Mouse (Mus musculus): ENCODE measurements around the gene Ndufs3. TPM values are rescaled to one million over a fixed set of nuclear protein-coding genes. Genes with fewer than 3 reads are reported as not detected.

The Ndufs3 gene
- total and polyA plus RNA-seq, 3 experiments, result 134 to 193 TPM; not detected in 1

GRCm38 (mm10) chr2:90846171-90846570 is 58.5 kb downstream of the Ndufs3 start:
- Histone ChIP-seq H3K4me1 (ENCODE audit: control insufficient read depth in 1 of 2, insufficient read depth in 2 of 2, low read length in 2 of 2) (peaks cover 2 to 9% of the 10 kb centered on the region in 2 experiments), H3K9me3 (replicated peaks; ENCODE audit: insufficient read depth, low read length) (no peaks in the 10 kb centered on the region), H3K4me3 (ENCODE audit: control insufficient read depth in 1 of 2, insufficient read depth in 1 of 2, low read depth in 2 of 2, low read length in 2 of 2) (peak overlapping the region; percentile 64 to 79), H3K27ac (ENCODE audit: control insufficient read depth, low read depth, low read length) (peak overlapping the region; percentile 70; the same call in 1 of the 2 replicates), H3K27me3 (ENCODE audit: control insufficient read depth in 1 of 2, insufficient read depth in 2 of 2, low read length in 2 of 2) (no peaks in the 10 kb centered on the region), H3K9ac (ENCODE audit: control insufficient read depth, low read depth, low read length, poor library complexity, severe bottlenecking) (peak overlapping the region; percentile 79), H3K79me2 (ENCODE audit: control insufficient read depth, insufficient read depth, low read length, poor library complexity) (peaks cover 14% of the 10 kb centered on the region), H3K36me3 (ENCODE audit: control insufficient read depth in 1 of 2, insufficient read depth in 2 of 2, low read length in 2 of 2) (peaks cover 2 to 24% of the 10 kb centered on the region in 2 experiments; a peak in 3 of 4 replicates)
- DNase-seq (ENCODE audit: low read depth, low spot score), result no peak
- TF ChIP-seq CTCF (IDR thresholded peaks at IDR 0.05 in 2 of 3, conservative IDR thresholded peaks at IDR 0.05 in 1 of 3; ENCODE audit: control insufficient read depth in 1 of 3, insufficient read depth in 1 of 3, low read depth in 2 of 3, low read length in 3 of 3, poor library complexity in 1 of 3, severe bottlenecking in 1 of 3), result no peak
- TF ChIP-seq ZMIZ1 (IDR thresholded peaks at IDR 0.05; ENCODE audit: low read depth, low read length), result no peak
- TF ChIP-seq MAFK (IDR thresholded peaks at IDR 0.05; ENCODE audit: borderline replicate concordance, low read depth, low read length), result no peak
- TF ChIP-seq ELF1 (IDR thresholded peaks at IDR 0.05; ENCODE audit: low read depth, low read length), result no peak
- no peak for TF ChIP-seq ETS1 (IDR thresholded peaks at IDR 0.05; ENCODE audit: low read depth, low read length)
- TF ChIP-seq TAL1 (IDR thresholded peaks at IDR 0.05; ENCODE audit: low read length), result no peak
- no peak for TF ChIP-seq UBTF (IDR thresholded peaks at IDR 0.05; ENCODE audit: borderline replicate concordance, insufficient read depth, low read depth, low read length)
- no peak for TF ChIP-seq ZKSCAN1 (IDR thresholded peaks at IDR 0.05; ENCODE audit: low read depth, low read length)
- TF ChIP-seq USF1 (IDR thresholded peaks at IDR 0.05; ENCODE audit: low read depth, low read length), result no peak
- TF ChIP-seq EP300 (IDR thresholded peaks at IDR 0.05; ENCODE audit: low read depth in 1 of 2, low read length in 2 of 2), result no peak
- TF ChIP-seq KAT2A (conservative IDR thresholded peaks at IDR 0.05; ENCODE audit: low read depth, low read length), result no peak
- no peak for TF ChIP-seq TCF12 (IDR thresholded peaks at IDR 0.05; ENCODE audit: low read depth, low read length)
- TF ChIP-seq ZC3H11A (IDR thresholded peaks at IDR 0.05; ENCODE audit: low read depth, low read length), result no peak
- TF ChIP-seq MAX (IDR thresholded peaks at IDR 0.05; ENCODE audit: low read length), result no peak
- TF ChIP-seq POLR2AphosphoS5 (IDR thresholded peaks at IDR 0.05; ENCODE audit: borderline replicate concordance, low read depth, low read length), result no peak
- no peak for TF ChIP-seq MYC (IDR thresholded peaks at IDR 0.05; ENCODE audit: low read depth, low read length)
- TF ChIP-seq GATA1 (IDR thresholded peaks at IDR 0.05; ENCODE audit: low read depth, low read length), result no peak
- TF ChIP-seq TBP (IDR thresholded peaks at IDR 0.05; ENCODE audit: low read depth, low read length), result no peak
- no peak for TF ChIP-seq SMC3 (IDR thresholded peaks at IDR 0.05; ENCODE audit: low read depth, low read length)
- TF ChIP-seq RCOR1 (IDR thresholded peaks at IDR 0.05; ENCODE audit: low read depth, low read length), result no peak

- Histone ChIP-seq H3K27ac (ENCODE audit: control insufficient read depth, low read depth, low read length) (no peak overlapping the region), H3K79me2 (ENCODE audit: control insufficient read depth, insufficient read depth, low read length, poor library complexity) (peaks cover 13% of the 10 kb centered on the region), H3K4me3 (ENCODE audit: control insufficient read depth in 1 of 2, insufficient read depth in 1 of 2, low read depth in 2 of 2, low read length in 2 of 2) (no peak overlapping the region), H3K4me1 (ENCODE audit: control insufficient read depth in 1 of 2, insufficient read depth in 2 of 2, low read length in 2 of 2) (peaks cover 2 to 9% of the 10 kb centered on the region in 2 experiments), H3K27me3 (ENCODE audit: control insufficient read depth in 1 of 2, insufficient read depth in 2 of 2, low read length in 2 of 2) (no peaks in the 10 kb centered on the region), H3K36me3 (ENCODE audit: control insufficient read depth in 1 of 2, insufficient read depth in 2 of 2, low read length in 2 of 2) (peaks cover 2 to 24% of the 10 kb centered on the region in 2 experiments; a peak in 3 of 4 replicates), H3K9ac (ENCODE audit: control insufficient read depth, low read depth, low read length, poor library complexity, severe bottlenecking) (no peak overlapping the region), H3K9me3 (replicated peaks; ENCODE audit: insufficient read depth, low read length) (no peaks in the 10 kb centered on the region)
- TF ChIP-seq JUND (IDR thresholded peaks at IDR 0.05; ENCODE audit: low read depth, low read length) (no peak), RAD21 (IDR thresholded peaks at IDR 0.05; ENCODE audit: low read depth, low read length) (no peak), ETS1 (IDR thresholded peaks at IDR 0.05; ENCODE audit: low read depth, low read length) (no peak), TBP (IDR thresholded peaks at IDR 0.05; ENCODE audit: low read depth, low read length) (no peak), POLR2AphosphoS2 (IDR thresholded peaks at IDR 0.05; ENCODE audit: low read length) (no peak)
- no peak for DNase-seq (ENCODE audit: low read depth, low spot score)
Observed at GRCm38 (mm10) chr2:90845234-90845633, 59.4 kb downstream of the Ndufs3 start.
